Mouse (Mus musculus) layer of hippocampus, adult 6 months (tissue): ENCODE data around the gene Crtap. TPM values are rescaled to one million over a fixed set of nuclear protein-coding genes. Genes with fewer than 3 reads are reported as not detected.

ENCODE experiments used
- long read RNA-seq, 2 experiments: library from polyadenylated mRNA; unstranded; transcript quantifications; one replicate each; pipeline ENCODE4 v2.0.0; 2019 to 2020
- polyA plus RNA-seq: library from polyadenylated mRNA; unstranded; fragments of <200 nt; fragmentation: Nextera tagmentation; gene quantifications from 2 replicates; pipeline ENCODE4 v1.2.3, GENCODE M21; 2021

Gene Crtap
- polyA plus RNA-seq = 12.8 and 14.5 TPM in 2 replicates
- long read RNA-seq, experiment 1, transcript Crtap-201 (7 exons, 1,674 nt) = major isoform, 26 of 26 reads
- long read RNA-seq, experiment 1, partial matches to known transcripts = 0 of 26 reads
- long read RNA-seq, experiment 1, other reads (novel, unspliced or antisense) = 0 of 26 reads
- long read RNA-seq, experiment 2, transcript Crtap-201 (7 exons, 1,674 nt) = major isoform, 52 of 53 reads
- long read RNA-seq, experiment 2, partial matches to known transcripts = 0 of 53 reads
- long read RNA-seq, experiment 2, other reads (novel, unspliced or antisense) = 1 of 53 reads

DNA sequence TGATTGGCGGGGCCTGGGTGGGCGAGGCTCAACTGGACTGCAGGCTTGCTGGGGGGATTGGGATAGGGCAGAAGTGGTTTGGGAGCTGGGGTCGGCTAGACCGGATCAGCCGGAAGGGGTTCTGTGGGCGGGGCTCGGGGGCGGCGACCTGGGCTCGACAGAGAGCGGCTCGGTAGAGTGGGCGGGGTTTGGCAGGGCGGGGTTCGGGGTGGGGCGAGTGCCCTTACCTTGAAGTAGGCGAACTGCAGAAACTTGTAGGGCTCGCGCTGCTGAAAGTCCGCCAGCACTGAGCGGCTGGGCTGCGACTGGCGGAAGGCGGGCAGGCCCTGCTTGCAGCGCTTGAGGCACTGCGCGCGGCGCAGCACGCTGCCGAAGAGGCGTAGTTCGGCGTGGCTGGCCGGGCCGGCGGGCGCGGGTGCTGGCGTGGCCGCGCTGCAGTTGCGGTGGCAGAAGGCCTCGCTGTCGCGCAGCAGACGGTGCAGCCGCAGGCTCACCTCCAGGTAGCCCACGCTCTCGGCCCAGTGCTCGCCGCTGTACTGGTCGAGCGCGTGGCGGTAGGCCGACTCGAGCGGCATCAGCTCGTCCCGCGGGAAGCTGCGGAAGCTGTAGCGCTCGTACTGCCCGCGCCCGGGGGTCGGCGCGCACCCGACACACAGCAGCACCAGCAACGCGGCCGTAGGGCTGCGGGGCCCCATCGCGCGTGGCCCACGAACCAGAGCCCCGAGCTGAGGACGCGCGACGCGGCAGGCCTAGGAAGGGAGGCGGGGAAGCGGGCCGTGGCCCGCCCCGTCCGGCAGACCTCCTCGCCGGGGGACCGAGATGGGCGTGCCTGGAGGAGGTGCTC lies at the start of gene Crtap:
Gene Crtap, minus strand, starts transcription at position 771 of the 844 bp plus-strand sequence.

GRCm38 (mm10) chr9:114400949-114401684 lies 10.6 kb upstream of the Crtap start, which contains the start of the genes Glb1 and Tmppe:
TSS of gene Glb1 (plus strand) at chr9:114401076.
TSS of gene Tmppe (plus strand) at chr9:114401105.

DNA sequence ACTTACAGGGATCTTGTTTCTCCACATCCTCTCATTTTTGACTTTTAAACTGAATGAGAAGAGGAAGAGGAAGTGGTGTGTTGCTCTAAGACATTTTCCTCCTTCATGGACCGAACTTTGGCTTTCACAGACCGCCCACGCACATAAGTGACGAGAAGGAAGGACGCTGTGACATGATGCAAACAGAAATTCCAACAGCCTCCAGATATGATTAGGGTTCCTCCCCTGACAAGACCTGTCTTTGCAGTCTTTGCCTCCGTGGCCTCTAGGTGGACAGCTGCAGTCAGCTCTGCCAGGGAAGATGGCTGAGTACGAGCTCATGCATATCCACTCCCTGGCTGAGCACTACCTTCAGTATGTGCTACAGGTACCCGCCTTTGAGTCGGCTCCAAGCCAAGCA lies 60.6 kb downstream of the Crtap start, which contains the start of gene Bcl2a1c:
Gene Bcl2a1c, plus strand, starts transcription at position 281 of the 400 bp plus-strand sequence.

Other genes starting within 250 kb of the Crtap start
- gene Bcl2a1c, start 60.5 kb downstream of the Crtap start, polyA plus RNA-seq = 0.43 TPM in 1 of 2 replicates, not detected in the other
- 20.1 and 23.6 TPM in 2 replicates for gene Glb1, start 10.4 kb upstream of the Crtap start, polyA plus RNA-seq
- gene Tmppe, start 10.4 kb upstream of the Crtap start, polyA plus RNA-seq = 3.6 and 4.1 TPM in 2 replicates
- gene Ccr4, start 114.2 kb upstream of the Crtap start, polyA plus RNA-seq = not detected in 2 replicates
- gene C130032M10Rik, start 125.0 kb upstream of the Crtap start, polyA plus RNA-seq = 0.29 TPM in 1 of 2 replicates, not detected in the other
- 0.15 and 0.19 TPM in 2 replicates for gene Trim71, start 173.7 kb upstream of the Crtap start, polyA plus RNA-seq
- gene Cnot10, start 249.5 kb upstream of the Crtap start, polyA plus RNA-seq = 25.0 and 25.4 TPM in 2 replicates